Mouse (Mus musculus) liver, adult 2 months (tissue): ENCODE data around the gene Sumf1.

Experiments
- CTCF ChIP-seq: fragments of 200-500 bp; IDR thresholded peaks from 2 replicates; pipeline ENCODE4 v1.5.1; 2011; ENCODE audit warnings: low read depth, low read length, control low read depth
- POLR2A ChIP-seq: fragments of 200-500 bp; IDR thresholded peaks from 2 replicates; pipeline ENCODE4 v1.6.1; 2011; ENCODE audit warnings: low read length, control low read depth; ENCODE audit not compliant: insufficient read depth; ENCODE audit errors: extremely low read depth

DNA sequence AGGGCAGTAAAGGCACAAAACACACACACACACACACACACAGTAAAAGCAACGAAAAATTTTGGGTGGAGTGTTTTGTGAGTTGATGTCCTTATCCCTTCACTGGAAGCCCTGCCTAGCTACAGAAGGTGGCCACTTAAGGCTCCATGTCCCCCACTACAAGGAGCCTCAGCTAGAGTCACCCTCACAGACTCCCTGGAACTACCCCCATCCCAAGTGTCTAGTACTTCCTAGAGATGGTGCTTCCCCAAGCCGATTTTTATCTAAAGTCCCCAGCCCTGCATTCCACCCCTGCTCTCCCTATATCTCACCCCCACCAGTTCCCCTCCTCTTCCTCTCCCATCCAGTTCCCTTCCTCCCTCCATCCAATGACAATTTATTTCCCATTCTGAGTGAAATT, 19.8 kb downstream of the Sumf1 start:
- no peak for TF ChIP-seq CTCF
- no peak for TF ChIP-seq POLR2A
